Mouse (Mus musculus): ENCODE data around the gene Cisd3. TPM values are rescaled to one million over a fixed set of nuclear protein-coding genes. Genes with fewer than 3 reads are reported as not detected.
A peak's percentile ranks its signal among the peaks of the same experiment; 100 is the strongest.

Cisd3 gene
- polyA plus RNA-seq, 1 experiment: 112 TPM

- Histone ChIP-seq H3K79me2 (ENCODE audit: control insufficient read depth, insufficient read depth) (no peaks in the 10 kb centered on the region), H3K27me3 (ENCODE audit: control insufficient read depth, insufficient read depth, insufficient read length) (no peaks in the 10 kb centered on the region), H3K36me3 (ENCODE audit: control insufficient read depth, insufficient read depth) (no peaks in the 10 kb centered on the region), H3ac (ENCODE audit: control insufficient read depth, insufficient read length) (no peak overlapping the region), H3K4me2 (ENCODE audit: low read depth) (no peak overlapping the region), H3K4me3 (no peak overlapping the region)
- TF ChIP-seq E2F4 (IDR thresholded peaks at IDR 0.05; ENCODE audit: insufficient read depth) (no peak), MYOG (IDR thresholded peaks at IDR 0.05; ENCODE audit: control insufficient read depth in 1 of 3, insufficient read depth in 1 of 3, insufficient read length in 2 of 3, low read depth in 2 of 3) (no peak), SRF (IDR thresholded peaks at IDR 0.05; ENCODE audit: control insufficient read depth, insufficient read length, low read depth) (no peak), MYOD1 (IDR thresholded peaks at IDR 0.05; ENCODE audit: control insufficient read depth in 1 of 3, insufficient read length in 2 of 3, low read depth in 2 of 3) (no peak), TCF3 (IDR thresholded peaks at IDR 0.05; ENCODE audit: insufficient read length, low read depth) (no peak), POLR2AphosphoS2 (IDR thresholded peaks at IDR 0.05; ENCODE audit: insufficient read length, low read depth) (no peak), POLR2A (IDR thresholded peaks at IDR 0.05; ENCODE audit: insufficient read length, low read depth) (no peak), MAX (IDR thresholded peaks at IDR 0.05; ENCODE audit: low read depth) (no peak), TCF12 (IDR thresholded peaks at IDR 0.05; ENCODE audit: insufficient read depth, poor library complexity, severe bottlenecking) (no peak), USF1 (IDR thresholded peaks at IDR 0.05; ENCODE audit: low read depth) (no peak), REST (IDR thresholded peaks at IDR 0.05; ENCODE audit: insufficient read depth, insufficient read length) (no peak), CEBPB (IDR thresholded peaks at IDR 0.05; ENCODE audit: insufficient read depth, poor library complexity, severe bottlenecking) (no peak)
These were observed 1.5 kb upstream of the Cisd3 start for GRCm38 (mm10) chr11:97684063-97684680.

DNA sequence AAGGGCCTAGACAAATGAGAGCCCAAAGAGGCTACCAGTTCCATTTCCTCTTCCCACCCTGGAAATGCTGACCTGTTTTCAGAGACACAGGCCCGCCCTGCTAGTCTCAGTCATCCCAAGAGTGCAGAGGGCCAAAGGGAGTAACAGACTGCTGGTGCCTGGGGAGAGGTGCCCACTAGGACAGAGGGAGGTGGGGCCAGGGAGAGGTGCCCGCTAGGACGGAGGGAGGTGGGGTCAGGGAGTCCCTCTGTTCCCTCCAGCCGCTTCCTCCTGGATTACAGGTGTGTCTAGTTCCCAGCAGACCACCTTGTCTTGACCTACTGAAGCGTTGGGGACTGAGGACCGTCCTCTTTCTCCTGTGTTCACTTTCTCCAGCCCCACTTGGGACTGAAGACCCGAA, 860 bp upstream of the Cisd3 start:
- H3K36me3 ChIP-seq (ENCODE audit: control insufficient read depth, insufficient read depth): peaks cover 3% of the 10 kb centered on the region
- H3K4me2 ChIP-seq (ENCODE audit: low read depth): no peak overlapping the region
- TF ChIP-seq TCF12 (IDR thresholded peaks at IDR 0.05; ENCODE audit: insufficient read depth, poor library complexity, severe bottlenecking) (no peak), E2F4 (IDR thresholded peaks at IDR 0.05; ENCODE audit: insufficient read depth) (no peak), CEBPB (IDR thresholded peaks at IDR 0.05; ENCODE audit: insufficient read depth, poor library complexity, severe bottlenecking) (no peak), MYOG (IDR thresholded peaks at IDR 0.05; ENCODE audit: control insufficient read depth in 1 of 3, insufficient read depth in 1 of 3, insufficient read length in 2 of 3, low read depth in 2 of 3) (no peak), USF1 (IDR thresholded peaks at IDR 0.05; ENCODE audit: low read depth) (no peak), REST (IDR thresholded peaks at IDR 0.05; ENCODE audit: insufficient read depth, insufficient read length) (no peak), POLR2AphosphoS2 (IDR thresholded peaks at IDR 0.05; ENCODE audit: insufficient read length, low read depth) (peak; percentile 72)
- no peaks in the 10 kb centered on the region for H3K27me3 ChIP-seq (ENCODE audit: control insufficient read depth, insufficient read depth, insufficient read length)
- no peak overlapping the region for H3ac ChIP-seq (ENCODE audit: control insufficient read depth, insufficient read length)
- no peaks in the 10 kb centered on the region for H3K79me2 ChIP-seq (ENCODE audit: control insufficient read depth, insufficient read depth)
- no peak overlapping the region for H3K4me3 ChIP-seq

DNA sequence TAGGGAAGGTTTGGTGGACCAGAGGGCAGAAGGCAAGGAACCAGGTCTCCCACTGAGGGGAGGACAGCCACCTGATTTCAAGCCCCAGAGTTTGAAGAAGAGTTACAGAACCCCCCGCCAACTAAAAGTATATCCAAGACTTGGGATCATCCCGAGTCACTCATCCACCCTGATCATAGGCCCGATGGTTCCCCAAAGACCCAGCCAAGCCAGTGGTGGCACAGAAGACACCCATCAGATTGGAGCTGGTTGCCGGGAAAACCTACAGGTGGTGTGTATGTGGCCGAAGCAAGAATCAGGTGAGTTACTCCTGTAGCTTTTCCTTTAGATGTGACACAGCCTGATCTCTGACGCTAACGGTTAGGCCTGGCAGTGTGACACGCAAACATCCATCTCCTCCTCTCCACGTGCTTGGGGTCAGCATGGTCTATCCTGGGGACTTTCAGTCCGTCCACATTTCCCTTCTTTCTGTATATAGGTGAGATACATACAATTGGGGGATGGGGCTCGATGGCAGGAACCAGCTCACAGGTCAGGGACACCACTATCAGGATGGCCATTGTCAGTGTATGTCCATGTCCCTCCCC, 789 bp downstream of the Cisd3 start:
- H3K27me3 ChIP-seq (ENCODE audit: control insufficient read depth, insufficient read depth, insufficient read length): no peaks in the 10 kb centered on the region
- H3K4me2 ChIP-seq (ENCODE audit: low read depth): peak overlapping the region; percentile 92
- H3K79me2 ChIP-seq (ENCODE audit: control insufficient read depth, insufficient read depth): no peaks in the 10 kb centered on the region
- TF ChIP-seq REST (IDR thresholded peaks at IDR 0.05; ENCODE audit: insufficient read depth, insufficient read length) (no peak), POLR2AphosphoS2 (IDR thresholded peaks at IDR 0.05; ENCODE audit: insufficient read length, low read depth) (peak; percentile 9)
- no peak overlapping the region for H3ac ChIP-seq (ENCODE audit: control insufficient read depth, insufficient read length)
- peaks cover 8% of the 10 kb centered on the region for H3K36me3 ChIP-seq (ENCODE audit: control insufficient read depth, insufficient read depth)
- peak overlapping the region; percentile 27 for H3K4me3 ChIP-seq

DNA sequence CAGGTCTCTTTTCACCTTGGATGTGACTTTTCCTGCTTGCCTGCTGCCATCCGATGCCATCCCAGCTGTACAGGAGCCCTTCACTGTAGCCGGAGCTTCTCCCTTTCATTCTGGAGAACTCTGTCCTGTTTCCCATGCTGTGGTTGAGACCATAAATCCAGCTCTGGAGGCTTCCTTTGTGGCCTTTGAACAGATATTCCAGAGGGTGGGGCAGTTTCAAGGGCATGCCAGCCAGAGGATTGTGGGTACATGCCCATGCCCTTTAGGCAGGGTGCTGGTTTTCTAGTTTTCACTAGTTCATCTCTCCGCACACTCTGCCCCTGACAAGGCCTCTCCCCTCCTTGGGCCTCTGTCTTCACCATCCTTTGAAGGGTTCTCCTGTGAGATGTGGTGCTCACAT, 1.4 kb downstream of the Cisd3 start:
- Histone ChIP-seq H3K27me3 (ENCODE audit: control insufficient read depth, insufficient read depth, insufficient read length) (no peaks in the 10 kb centered on the region), H3K4me3 (peak overlapping the region; percentile 27), H3K36me3 (ENCODE audit: control insufficient read depth, insufficient read depth) (peaks cover 13% of the 10 kb centered on the region), H3K4me2 (ENCODE audit: low read depth) (peak overlapping the region; percentile 92), H3K79me2 (ENCODE audit: control insufficient read depth, insufficient read depth) (no peaks in the 10 kb centered on the region), H3ac (ENCODE audit: control insufficient read depth, insufficient read length) (no peak overlapping the region)
- TF ChIP-seq MYOG (IDR thresholded peaks at IDR 0.05; ENCODE audit: control insufficient read depth in 1 of 3, insufficient read depth in 1 of 3, insufficient read length in 2 of 3, low read depth in 2 of 3) (no peak), TCF12 (IDR thresholded peaks at IDR 0.05; ENCODE audit: insufficient read depth, poor library complexity, severe bottlenecking) (no peak), MYOD1 (IDR thresholded peaks at IDR 0.05; ENCODE audit: control insufficient read depth in 1 of 3, insufficient read length in 2 of 3, low read depth in 2 of 3) (no peak), CEBPB (IDR thresholded peaks at IDR 0.05; ENCODE audit: insufficient read depth, poor library complexity, severe bottlenecking) (no peak), MAX (IDR thresholded peaks at IDR 0.05; ENCODE audit: low read depth) (no peak), TCF3 (IDR thresholded peaks at IDR 0.05; ENCODE audit: insufficient read length, low read depth) (no peak)

GRCm38 (mm10) chr11:97689861-97690260, 4.2 kb downstream of the Cisd3 start:
- no peak for TF ChIP-seq POLR2AphosphoS2 (IDR thresholded peaks at IDR 0.05; ENCODE audit: insufficient read length, low read depth)
- no peak for TF ChIP-seq E2F4 (IDR thresholded peaks at IDR 0.05; ENCODE audit: insufficient read depth)
- peak in 1 of 3 experiments; percentile 7 for TF ChIP-seq MYOD1 (IDR thresholded peaks at IDR 0.05; ENCODE audit: control insufficient read depth in 1 of 3, insufficient read length in 2 of 3, low read depth in 2 of 3)
- no peak for TF ChIP-seq SRF (IDR thresholded peaks at IDR 0.05; ENCODE audit: control insufficient read depth, insufficient read length, low read depth)
- no peak for TF ChIP-seq CEBPB (IDR thresholded peaks at IDR 0.05; ENCODE audit: insufficient read depth, poor library complexity, severe bottlenecking)
- no peak for TF ChIP-seq REST (IDR thresholded peaks at IDR 0.05; ENCODE audit: insufficient read depth, insufficient read length)
- TF ChIP-seq TCF3 (IDR thresholded peaks at IDR 0.05; ENCODE audit: insufficient read length, low read depth): no peak
- no peak for TF ChIP-seq USF1 (IDR thresholded peaks at IDR 0.05; ENCODE audit: low read depth)
- Histone ChIP-seq H3K4me3 (no peak overlapping the region), H3ac (ENCODE audit: control insufficient read depth, insufficient read length) (no peak overlapping the region), H3K27me3 (ENCODE audit: control insufficient read depth, insufficient read depth, insufficient read length) (no peaks in the 10 kb centered on the region), H3K79me2 (ENCODE audit: control insufficient read depth, insufficient read depth) (peaks cover 5% of the 10 kb centered on the region), H3K36me3 (ENCODE audit: control insufficient read depth, insufficient read depth) (peaks cover 14% of the 10 kb centered on the region), H3K4me2 (ENCODE audit: low read depth) (no peak overlapping the region)
